Mouse (Mus musculus) heart, embryonic 16.5 days (tissue): ENCODE data around the gene 9430097D07Rik. TPM values are rescaled to one million over a fixed set of nuclear protein-coding genes. Genes with fewer than 3 reads are reported as not detected.

Experiments
- ATAC-seq: fragments of 200-750 bp; cut with Nextera tagmentation; replicated peaks from 2 replicates; pipeline ENCODE4 v1.8.0; 2017; ENCODE audit warnings: moderate number of reproducible peaks; ENCODE audit not compliant: insufficient read depth, low FRiP score; ENCODE audit errors: extremely low read depth
- H3K27ac ChIP-seq: fragments of 300-500 bp; sonication (generic); 2 replicates; pipeline ENCODE4 v1.5.1; 2014; ENCODE audit warnings: mild to moderate bottlenecking, low read length, control low read depth, moderate library complexity
- H3K27me3 ChIP-seq: fragments of 300-500 bp; sonication (generic); 2 replicates; pipeline ENCODE4 v1.6.1; 2014; ENCODE audit warnings: low read length, mixed read lengths; ENCODE audit not compliant: control insufficient read depth, insufficient read depth
- H3K36me3 ChIP-seq: fragments of 300-500 bp; sonication (generic); 2 replicates; pipeline ENCODE4 v1.6.1; 2014; ENCODE audit not compliant: control insufficient read depth, insufficient read depth
- H3K4me1 ChIP-seq: fragments of 300-500 bp; sonication (generic); 2 replicates; pipeline ENCODE4 v1.6.1; 2014; ENCODE audit warnings: low read length, mixed read lengths; ENCODE audit not compliant: control insufficient read depth, insufficient read depth
- H3K4me2 ChIP-seq: fragments of 300-500 bp; sonication (generic); 2 replicates; pipeline ENCODE4 v1.6.1; 2014; ENCODE audit warnings: low read depth, mild to moderate bottlenecking, control low read depth, low read length
- H3K4me3 ChIP-seq: fragments of 300-500 bp; sonication (generic); 2 replicates; pipeline ENCODE4 v1.5.1; 2014; ENCODE audit warnings: mild to moderate bottlenecking, control low read depth, low read length
- H3K9ac ChIP-seq: fragments of 300-500 bp; sonication (generic); 2 replicates; pipeline ENCODE4 v1.6.1; 2014; ENCODE audit warnings: low read length, control low read depth
- H3K9me3 ChIP-seq: fragments of 300-500 bp; sonication (generic); replicated peaks from 2 replicates; pipeline ENCODE4 v1.6.1; 2016; ENCODE audit warnings: low read length; ENCODE audit not compliant: control insufficient read depth
- WGBS: fragments of 180-500 bp; shearing (Covaris S2); extraction: QIAGEN DNeasy Blood & Tissue Kit; methylation state at CpG from one replicate; pipeline ENCODE4 v1.1.7; 2014; 5-methylcytosine and 5-hydroxymethylcytosine counted together
- polyA plus RNA-seq: library from polyadenylated mRNA; unstranded; fragments of >200 nt; fragmentation: Nextera tagmentation; extraction: Ambion mirVana; gene quantifications from 2 replicates; pipeline ENCODE4 v1.2.1, GENCODE M21; 2015

Gene 9430097D07Rik
- polyA plus RNA-seq, 1 experiment from 2014 or later: not detected

DNA sequence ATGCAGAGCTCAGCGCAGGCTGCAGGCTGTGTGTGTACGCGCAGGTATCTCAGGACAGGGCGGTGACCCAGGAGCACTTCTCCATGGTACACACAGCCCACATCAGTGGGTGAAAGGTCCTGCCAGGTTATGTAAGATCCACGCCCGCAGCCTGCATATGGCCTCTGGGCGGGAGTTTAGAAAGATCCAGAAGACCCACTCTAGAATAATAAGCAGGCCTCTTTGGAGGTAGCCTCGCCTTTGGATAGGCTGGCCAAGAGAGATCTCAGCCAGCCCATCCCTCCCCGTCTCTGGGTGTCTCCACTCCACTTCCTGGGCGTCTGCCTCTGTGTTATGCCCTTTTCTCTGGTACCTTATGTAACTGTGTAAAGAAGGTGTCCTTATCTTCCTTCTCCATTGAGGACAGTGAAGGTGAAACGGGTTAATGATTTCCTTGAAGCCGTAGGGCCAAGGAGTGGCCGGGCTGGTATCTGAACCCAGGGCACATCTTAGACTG lies 50.9 kb downstream of the 9430097D07Rik start:
- Histone ChIP-seq H3K4me3 (no peak overlapping the region), H3K27ac (no peak overlapping the region), H3K27me3 (no peaks in the 10 kb centered on the region), H3K36me3 (no peaks in the 10 kb centered on the region), H3K4me2 (no peak overlapping the region), H3K9ac (no peak overlapping the region), H3K4me1 (no peaks in the 10 kb centered on the region), H3K9me3 (no peaks in the 10 kb centered on the region)
- ATAC-seq: no peak
- WGBS: 85% methylated on average over 13 of the region's 13 CpGs

Other genes starting within 250 kb of the 9430097D07Rik start
- 36.7 and 38.4 TPM in 2 replicates for gene Ciz1, start 223.4 kb downstream of the 9430097D07Rik start, polyA plus RNA-seq
- 2.4 and 2.7 TPM in 2 replicates for gene Dnm1, start 222.3 kb downstream of the 9430097D07Rik start, polyA plus RNA-seq
- gene 1110008P14Rik, start 193.7 kb downstream of the 9430097D07Rik start, polyA plus RNA-seq: 46.3 and 46.5 TPM in 2 replicates
- gene Lcn2, start 187.4 kb downstream of the 9430097D07Rik start, polyA plus RNA-seq: 1.9 and 2.5 TPM in 2 replicates
- gene Ptges2, start 179.8 kb downstream of the 9430097D07Rik start, polyA plus RNA-seq: 44.2 and 50.7 TPM in 2 replicates
- 5.1 and 5.6 TPM in 2 replicates for gene Naif1, start 125.2 kb downstream of the 9430097D07Rik start, polyA plus RNA-seq
- 12.2 and 12.8 TPM in 2 replicates for gene Slc25a25, start 124.2 kb downstream of the 9430097D07Rik start, polyA plus RNA-seq
- gene Fam102a, start 40.4 kb downstream of the 9430097D07Rik start, polyA plus RNA-seq: 5.8 and 6.6 TPM in 2 replicates
- gene Dpm2, start 4.8 kb downstream of the 9430097D07Rik start, polyA plus RNA-seq: 72.1 and 73.0 TPM in 2 replicates
- 0.16 and 0.32 TPM in 2 replicates for gene Pip5kl1, start 887 bp downstream of the 9430097D07Rik start, polyA plus RNA-seq
- 40.6 and 40.7 TPM in 2 replicates for gene St6galnac4, start 11.4 kb upstream of the 9430097D07Rik start, polyA plus RNA-seq
- 33.4 and 34.1 TPM in 2 replicates for gene St6galnac6, start 24.0 kb upstream of the 9430097D07Rik start, polyA plus RNA-seq
- gene Ak1, start 46.1 kb upstream of the 9430097D07Rik start, polyA plus RNA-seq: 470 and 488 TPM in 2 replicates
- 170 and 176 TPM in 2 replicates for gene Eng, start 70.9 kb upstream of the 9430097D07Rik start, polyA plus RNA-seq
- 16.7 and 16.9 TPM in 2 replicates for gene Fpgs, start 128.5 kb upstream of the 9430097D07Rik start, polyA plus RNA-seq
- gene Cdk9, start 137.4 kb upstream of the 9430097D07Rik start, polyA plus RNA-seq: 57.1 and 59.8 TPM in 2 replicates
- gene Sh2d3c, start 145.4 kb upstream of the 9430097D07Rik start, polyA plus RNA-seq: 32.4 and 33.6 TPM in 2 replicates
- gene 6330409D20Rik, start 165.3 kb upstream of the 9430097D07Rik start, polyA plus RNA-seq: 0.17 and 0.26 TPM in 2 replicates
- gene Tor2a, start 181.6 kb upstream of the 9430097D07Rik start, polyA plus RNA-seq: 38.1 and 38.9 TPM in 2 replicates
- 0.34 and 0.43 TPM in 2 replicates for gene Ttc16, start 199.9 kb upstream of the 9430097D07Rik start, polyA plus RNA-seq
- 5.2 and 6.1 TPM in 2 replicates for gene Ptrh1, start 200.1 kb upstream of the 9430097D07Rik start, polyA plus RNA-seq
- 0.53 and 0.70 TPM in 2 replicates for gene Cfap157, start 208.7 kb upstream of the 9430097D07Rik start, polyA plus RNA-seq